Mouse (Mus musculus) B cell, adult 62 days (primary cell): Measurements from ENCODE around the gene Gm14698. TPM values are rescaled to one million over a fixed set of nuclear protein-coding genes. Genes with fewer than 3 reads are reported as not detected.

Experiments used
- total RNA-seq: library from RNA; stranded (reverse); gene quantifications from 4 replicates; pipeline ENCODE4 v1.2.4, GENCODE M21; 2023

Gene Gm14698
- total RNA-seq: 1.4 to 2.9 TPM (median 2.4 TPM) in 4 replicates

DNA sequence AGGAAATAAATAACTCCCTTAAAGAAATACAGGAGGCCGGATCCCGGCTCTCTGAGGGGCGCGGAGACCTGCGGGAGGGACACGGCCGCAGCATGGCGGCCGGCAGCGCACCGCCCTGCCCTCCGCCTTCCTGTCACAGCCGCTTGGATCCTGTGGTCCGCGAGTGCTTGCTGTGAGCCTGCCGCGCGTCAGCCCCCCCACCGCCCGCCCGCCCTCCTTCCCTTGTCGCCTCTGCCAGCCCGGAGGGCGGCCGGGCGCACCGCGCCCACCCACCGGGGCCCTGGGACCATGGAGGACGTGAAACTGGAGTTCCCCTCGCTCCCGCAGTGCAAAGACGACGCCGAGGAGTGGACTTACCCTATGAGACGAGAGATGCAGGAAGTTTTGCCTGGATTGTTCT is at the start of gene Gm14698:
Gm14698 (plus strand) TSS at position 35 of the 400 bp plus-strand sequence.

Other genes starting within 250 kb of the Gm14698 start
- 93.8 to 103 TPM (median 96.8 TPM) in 4 replicates for gene Fmr1, start 142.6 kb upstream of the Gm14698 start, total RNA-seq
- 0.78 to 1.2 TPM in 2 of 4 replicates, not detected in the others for gene Fmr1nb, start 59.3 kb upstream of the Gm14698 start, total RNA-seq
- not detected in 4 replicates for gene Gm6812, start 72.0 kb downstream of the Gm14698 start, total RNA-seq